Mouse (Mus musculus) B cell, adult 2 months (primary cell): Measurements from ENCODE around the gene Hoxd13.

ENCODE experiments used
- DNase-seq, 2 experiments: peaks; one replicate each; pipeline ENCODE4 v3.0.0; 2022

Gene Hoxd13

DNA sequence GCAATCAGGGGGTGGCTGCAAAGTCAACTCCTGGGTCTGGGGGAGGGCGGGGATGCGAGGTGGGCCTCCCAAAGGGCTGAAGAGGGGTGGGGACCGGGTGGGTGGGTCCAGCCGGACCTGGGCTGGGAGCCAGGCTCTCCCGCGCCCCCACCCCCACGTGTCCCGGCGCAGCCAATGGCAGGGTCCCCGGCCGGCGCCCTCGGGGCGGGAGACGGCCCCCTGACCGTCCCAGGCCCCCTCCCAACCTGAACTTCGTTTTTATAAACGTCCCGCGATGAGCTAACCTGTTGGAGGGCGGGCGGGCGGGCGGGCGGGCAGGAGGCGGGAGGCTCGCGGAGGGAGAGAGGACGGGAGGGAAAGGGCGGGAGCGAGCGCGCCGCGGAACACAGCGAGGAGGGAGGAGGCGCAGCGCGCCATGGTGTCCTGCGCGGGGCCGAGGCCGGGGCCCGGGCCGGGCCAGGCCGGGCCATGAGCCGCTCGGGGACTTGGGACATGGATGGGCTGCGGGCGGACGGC lies at the start of gene Hoxd13:
Hoxd13 (plus strand) TSS at position 469 of the 516 bp plus-strand sequence.
- DNase-seq, result no peak

DNA sequence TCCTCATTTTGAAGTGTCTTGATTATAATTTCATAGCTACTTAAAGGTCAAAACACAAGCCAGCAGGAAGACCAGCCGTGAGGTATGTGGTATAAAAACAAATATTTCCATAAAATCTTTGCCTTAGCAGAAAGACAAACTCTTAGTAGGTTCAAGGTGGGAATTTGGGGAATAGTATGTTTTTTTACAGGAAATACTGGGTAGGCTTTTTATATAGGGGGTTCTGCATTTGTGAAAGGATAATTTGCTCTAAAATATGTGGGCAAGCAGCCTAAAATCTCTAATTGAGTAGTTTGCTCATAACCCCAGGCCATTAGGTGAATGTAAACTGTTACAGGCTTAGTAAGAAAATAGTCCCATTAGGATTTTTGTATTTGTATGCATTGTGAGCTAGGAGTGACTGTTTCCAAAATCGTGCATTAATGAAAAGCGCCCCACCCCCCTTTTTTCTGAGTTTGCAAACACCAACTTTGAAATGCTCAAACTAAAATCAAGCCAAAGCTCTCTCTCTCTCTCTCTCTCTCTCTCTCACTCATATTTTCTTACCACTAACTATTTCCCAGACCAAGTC lies 48.3 kb upstream of the Hoxd13 start:
- DNase-seq, result no peak

- no peak for DNase-seq
Measured at GRCm38 (mm10) chr2:74620368-74620767, 47.7 kb upstream of the Hoxd13 start.

DNA sequence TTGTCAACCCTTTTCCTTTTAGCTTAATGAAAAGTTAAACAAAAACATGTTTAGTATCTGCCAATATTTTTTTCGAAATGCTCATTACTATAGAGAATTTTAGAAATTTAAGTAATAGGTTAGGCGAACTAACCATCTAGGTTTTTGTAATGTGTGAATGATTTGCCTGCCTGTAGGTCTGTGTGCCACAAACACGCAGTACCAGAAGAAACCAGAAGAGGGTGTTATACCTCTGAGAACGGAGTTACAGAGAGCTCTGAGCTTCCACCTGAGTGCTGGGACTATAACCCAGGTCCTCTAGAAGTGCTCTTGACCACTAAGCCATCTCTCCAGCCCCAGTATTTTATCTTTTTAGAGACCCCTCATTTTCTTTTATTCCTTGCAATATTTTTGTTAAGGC lies 32.7 kb upstream of the Hoxd13 start:
- DNase-seq, result no peak

DNA sequence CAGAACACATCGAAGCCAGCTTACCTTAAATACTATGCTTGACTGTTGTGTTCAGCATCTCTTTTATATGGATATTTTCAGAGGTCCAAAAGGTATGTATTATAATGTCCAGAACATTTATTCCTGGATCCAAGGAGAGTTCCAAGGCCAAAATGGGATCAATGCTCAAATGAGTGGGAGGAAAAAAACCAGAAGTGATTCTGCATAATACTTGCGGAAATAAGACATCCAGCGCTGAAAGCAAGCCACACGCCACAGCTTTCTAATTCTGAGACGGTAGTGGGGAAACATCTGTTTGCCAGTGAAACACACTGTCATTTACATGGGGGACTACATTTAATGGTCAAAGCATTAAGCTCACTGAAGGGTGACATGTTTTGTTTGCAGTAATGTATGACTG lies 25.7 kb upstream of the Hoxd13 start:
- no peak for DNase-seq

- no peak for DNase-seq
Measured at GRCm38 (mm10) chr2:74645631-74646030, 22.5 kb upstream of the Hoxd13 start.

DNA sequence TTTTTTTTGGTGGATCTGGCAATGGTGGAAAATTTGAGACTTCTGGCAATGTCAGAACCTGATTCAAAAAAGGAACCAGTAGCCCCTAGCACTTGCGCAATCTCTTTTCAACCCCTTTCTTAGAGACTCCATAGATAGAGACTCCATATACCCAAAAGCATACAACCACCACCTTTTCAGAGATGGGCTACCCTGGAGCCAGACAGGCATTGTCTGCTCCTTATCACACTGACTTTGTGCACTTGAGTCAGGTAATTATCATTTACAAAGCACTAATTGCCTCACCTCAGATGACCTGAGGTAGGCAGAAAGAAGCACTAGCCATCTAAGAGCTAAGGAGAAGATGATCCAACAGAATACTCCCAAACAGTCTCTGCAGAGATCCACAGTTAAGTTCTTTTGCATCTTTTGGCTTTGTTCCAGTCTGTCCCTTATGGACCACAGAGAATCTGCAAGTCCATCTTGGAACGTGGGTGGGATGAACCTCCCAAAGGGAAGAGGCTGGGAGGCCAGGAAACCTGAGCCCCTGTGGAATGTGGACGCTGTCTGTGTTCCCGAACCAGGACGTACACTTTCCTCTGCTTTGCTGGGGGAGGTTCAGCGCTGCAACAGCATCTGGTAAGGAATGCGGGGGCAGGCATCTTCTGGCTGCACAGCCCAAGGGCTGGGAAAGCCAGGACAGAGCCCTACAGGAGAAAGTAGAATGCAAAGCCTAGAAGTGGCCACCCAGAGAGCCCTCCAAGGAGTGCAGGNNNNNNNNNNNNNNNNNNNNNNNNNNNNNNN lies 20.8 kb upstream of the Hoxd13 start:
- no peak for DNase-seq

DNA sequence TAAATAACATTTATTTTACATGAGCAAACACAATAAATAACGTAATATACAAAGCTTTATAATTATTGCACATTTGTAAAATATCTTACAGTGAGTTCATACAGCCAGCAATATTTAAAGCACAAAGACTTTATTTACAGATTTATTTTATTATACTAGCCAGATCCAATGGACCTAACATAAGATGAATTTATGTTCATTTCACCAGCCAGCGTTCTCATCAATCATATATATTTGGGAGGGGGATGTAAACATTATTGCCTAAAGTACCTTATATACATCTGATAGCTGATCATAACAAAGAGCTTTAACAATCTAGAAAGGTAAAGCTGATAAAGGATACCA lies 15.1 kb upstream of the Hoxd13 start:
- no peak for DNase-seq

GRCm38 (mm10) chr2:74653781-74654535 lies 14.2 kb upstream of the Hoxd13 start:
- DNase-seq, result no peak

- DNase-seq, result no peak
Measured at GRCm38 (mm10) chr2:74654743-74655419, 13.2 kb upstream of the Hoxd13 start.

DNA sequence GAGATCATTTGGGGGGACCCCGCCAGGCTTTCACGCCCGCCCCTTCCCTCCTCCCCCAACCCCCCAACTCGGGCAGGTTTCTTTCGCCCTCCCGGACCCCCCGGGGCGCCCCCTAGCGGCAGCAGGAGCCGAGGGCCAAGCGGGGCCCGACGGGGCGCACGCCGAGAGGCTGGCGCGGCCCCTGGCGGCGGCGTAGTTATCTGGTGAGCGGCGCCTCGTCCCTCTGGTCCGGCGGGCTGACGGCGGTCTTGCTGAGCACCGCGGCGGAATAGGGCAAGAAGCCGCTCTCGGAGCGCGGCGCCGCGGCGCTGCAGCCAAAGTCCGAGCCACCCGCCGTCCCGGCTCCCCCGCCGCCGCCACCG lies 12.7 kb upstream of the Hoxd13 start:
- peak in 1 of 2 experiments; percentile 39 for DNase-seq

GRCm38 (mm10) chr2:74655821-74656631 lies 12.1 kb upstream of the Hoxd13 start:
- peak; percentile 61 to 67 for DNase-seq

DNA sequence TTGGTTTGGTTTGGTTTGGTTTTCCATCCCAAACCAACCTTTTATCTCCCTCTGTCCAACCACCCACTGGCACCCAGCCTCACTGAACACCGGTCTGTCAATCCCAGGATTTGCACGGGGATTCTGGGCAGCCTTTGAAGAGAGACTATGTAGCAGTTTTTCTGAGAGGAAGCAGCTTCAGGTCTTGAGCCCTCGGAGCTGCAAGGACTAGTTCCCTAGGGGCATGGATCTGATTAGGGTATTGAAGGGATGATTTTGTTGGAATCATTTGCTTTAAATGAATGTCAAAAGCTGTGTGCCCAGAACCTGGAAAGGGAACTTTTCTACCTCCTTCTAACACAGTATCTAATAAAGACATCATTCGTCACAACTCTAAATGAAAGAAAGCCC lies 11.5 kb upstream of the Hoxd13 start:
- DNase-seq, result peak in 1 of 2 experiments; percentile 19

DNA sequence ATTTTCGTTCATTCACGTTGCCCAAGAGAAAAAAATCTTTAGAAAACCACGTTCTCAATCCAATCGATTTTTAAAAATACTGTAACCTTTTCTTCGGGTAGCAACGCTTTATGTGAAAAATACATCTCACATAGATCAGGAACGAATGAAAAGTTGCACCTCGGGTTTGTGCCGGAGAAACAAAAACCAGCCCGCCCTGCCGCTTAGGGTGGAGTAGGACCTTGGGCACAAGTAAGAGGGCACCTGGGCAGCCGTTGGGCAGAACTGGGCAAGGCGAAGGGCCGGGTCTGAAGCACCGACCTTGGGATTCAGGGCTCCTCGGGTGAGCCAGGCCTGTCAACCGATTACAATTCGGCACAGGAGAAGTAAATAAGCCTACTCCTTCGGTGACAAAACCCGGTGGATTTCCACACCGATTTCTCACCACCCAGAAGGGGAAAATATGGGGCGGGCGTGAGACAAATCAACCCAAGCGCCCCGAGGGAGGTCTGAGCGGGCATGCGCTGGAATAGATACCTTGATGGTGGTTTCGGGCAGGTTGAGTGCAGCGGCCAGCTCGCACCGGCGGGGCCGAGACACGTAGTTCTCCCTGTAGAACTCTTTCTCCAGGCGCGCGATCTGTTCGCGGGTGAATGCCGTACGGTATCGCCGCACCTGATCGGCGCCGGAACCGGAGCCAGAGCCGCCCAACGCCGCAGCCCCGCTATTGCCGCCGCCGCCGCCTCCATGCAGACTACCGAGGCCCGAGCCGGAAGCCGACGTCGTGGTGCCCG lies 10.7 kb upstream of the Hoxd13 start:
- peak; percentile 48 to 56 for DNase-seq

- DNase-seq, result peak in 1 of 2 experiments; percentile 25
Measured at GRCm38 (mm10) chr2:74658024-74658666, 10.0 kb upstream of the Hoxd13 start.

GRCm38 (mm10) chr2:74658667-74659371 lies 9.3 kb upstream of the Hoxd13 start:
- DNase-seq, result peak in 1 of 2 experiments; percentile 28

- peak in 1 of 2 experiments; percentile 20 for DNase-seq
Measured at GRCm38 (mm10) chr2:74659507-74660005, 8.6 kb upstream of the Hoxd13 start, which contains the start of gene Evx2. Gene Evx2, minus strand, starts transcription at chr2:74659557.

DNA sequence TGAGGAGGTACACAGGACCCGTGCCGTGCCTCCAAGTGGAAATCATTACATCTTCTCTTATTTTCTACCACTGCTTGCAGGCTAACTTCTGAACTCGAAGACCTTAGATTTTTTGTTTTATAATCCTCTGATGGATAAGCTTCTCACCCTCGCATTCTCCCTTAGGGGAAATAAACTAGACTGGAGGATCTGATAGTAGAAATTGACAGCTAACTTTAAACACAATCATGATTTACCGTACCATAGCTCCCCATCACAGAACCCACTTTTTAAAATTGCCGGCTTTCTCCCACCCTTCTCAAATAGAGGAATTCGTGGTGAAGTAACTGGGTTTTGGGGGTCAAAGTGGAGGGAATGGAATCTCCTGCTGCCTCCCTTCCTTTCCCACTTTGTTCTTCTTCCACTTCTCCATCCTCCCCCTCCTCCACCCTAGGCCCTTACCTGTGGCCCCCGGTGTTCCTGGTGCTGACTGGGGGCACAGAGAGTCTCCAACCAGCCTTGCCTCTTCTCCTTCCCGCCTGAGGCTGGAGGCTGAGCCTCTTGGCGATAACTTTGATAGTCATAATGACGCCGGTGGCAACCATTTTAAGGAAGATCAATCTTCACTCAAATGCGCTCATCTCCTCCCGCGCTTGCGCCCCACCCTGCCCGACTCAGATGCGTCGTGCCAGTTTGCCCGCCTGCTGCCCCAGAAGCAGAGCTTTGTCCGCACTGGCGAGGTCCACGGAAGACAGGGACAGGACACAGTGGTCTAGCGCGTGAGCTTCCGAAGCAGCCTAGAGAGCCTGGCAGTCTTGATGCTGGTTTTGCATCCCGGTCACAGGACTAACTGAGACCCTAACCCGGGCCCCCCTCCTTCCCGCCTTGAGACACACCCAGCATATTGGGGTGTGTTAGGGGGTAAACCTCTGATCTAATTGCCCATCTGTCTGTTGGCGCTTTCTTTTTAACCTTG lies 7.4 kb upstream of the Hoxd13 start:
- DNase-seq, result peak in 1 of 2 experiments; percentile 20

DNA sequence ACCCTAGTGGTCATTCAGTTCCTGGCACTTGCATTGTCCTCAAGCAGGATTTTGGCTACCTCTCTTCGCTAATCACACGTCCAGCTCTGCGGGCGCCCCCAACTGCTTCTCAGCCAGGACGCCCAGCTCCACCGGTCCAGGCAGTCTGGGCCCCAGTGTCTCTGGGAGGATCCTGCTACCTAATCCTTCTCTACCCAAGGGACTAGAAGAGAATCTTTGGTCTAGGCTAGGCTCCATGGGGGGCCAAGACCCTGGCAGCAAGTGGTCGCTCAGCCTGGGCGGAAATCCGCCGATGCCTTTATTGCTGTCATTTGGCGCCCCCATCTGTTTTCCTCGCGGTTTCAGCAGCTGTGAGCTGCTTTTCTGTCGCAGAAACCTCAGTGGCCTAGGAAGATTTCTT lies 6.4 kb upstream of the Hoxd13 start:
- DNase-seq, result peak in 1 of 2 experiments; percentile 21
